Mouse (Mus musculus) CD4-positive helper T cell, adult 2 months (primary cell): ENCODE measurements around the gene Ugt1a1.
"Not testable (repeated sequence)": the region's sequence is repeated elsewhere in the genome, so short reads cannot be mapped to it uniquely, and the experiment has no call there.

Source experiments
- DNase-seq: peaks from one replicate; pipeline ENCODE4 v3.0.0-alpha.2; 2012; ENCODE audit warnings: low read depth, missing footprints, low spot score

Gene Ugt1a1

DNA sequence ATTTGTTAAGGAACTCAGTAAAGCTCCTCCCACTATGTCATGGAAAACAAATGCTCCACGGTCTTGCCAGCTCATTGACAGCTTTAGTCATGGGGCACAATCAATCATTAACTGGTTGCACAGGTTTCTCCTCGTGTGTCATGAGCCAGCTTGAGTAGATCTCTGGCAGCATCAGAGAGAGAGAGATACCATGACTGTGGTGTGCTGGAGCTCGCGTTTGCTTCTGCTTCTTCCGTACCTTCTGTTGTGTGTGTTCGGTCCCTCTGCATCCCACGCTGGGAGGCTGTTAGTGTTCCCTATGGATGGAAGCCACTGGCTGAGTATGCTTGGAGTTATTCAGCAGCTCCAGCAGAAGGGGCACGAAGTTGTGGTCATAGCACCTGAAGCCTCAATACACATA, at the start of gene Ugt1a1:
Gene Ugt1a1, plus strand, starts transcription at position 148 of the 400 bp plus-strand sequence.
- DNase-seq: peak; percentile 14

- no peak for DNase-seq
Observed at GRCm38 (mm10) chr1:88165711-88166110, 46.0 kb upstream of the Ugt1a1 start, which contains the start of gene Ugt1a5. TSS of gene Ugt1a5 (plus strand) at chr1:88166012.

GRCm38 (mm10) chr1:88172190-88172589, 39.6 kb upstream of the Ugt1a1 start:
- DNase-seq: not testable (repeated sequence)

DNA sequence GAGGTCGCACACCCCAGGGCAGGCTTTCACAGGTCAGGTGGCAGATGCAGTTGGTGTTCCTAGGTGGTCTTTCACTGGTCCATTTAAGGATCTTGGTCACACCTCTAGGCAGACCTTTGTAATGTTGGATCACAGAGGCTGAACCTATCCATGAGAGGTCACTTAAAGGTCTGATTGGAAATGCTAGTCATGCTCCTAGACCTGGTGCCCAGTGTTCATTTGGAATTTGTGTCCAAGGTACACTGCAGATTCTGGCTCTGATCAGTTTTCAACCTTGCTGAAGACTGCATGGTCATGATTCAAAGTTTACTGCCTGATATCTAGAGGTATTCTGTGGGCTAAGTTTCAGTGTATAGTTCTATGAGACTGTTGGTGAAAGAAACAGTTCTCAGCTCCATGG, 32.1 kb upstream of the Ugt1a1 start:
- DNase-seq: no peak

GRCm38 (mm10) chr1:88186325-88186935, 25.3 kb upstream of the Ugt1a1 start:
- no peak for DNase-seq

- no peak for DNase-seq
Observed at GRCm38 (mm10) chr1:88192136-88192535, 19.6 kb upstream of the Ugt1a1 start.

DNA sequence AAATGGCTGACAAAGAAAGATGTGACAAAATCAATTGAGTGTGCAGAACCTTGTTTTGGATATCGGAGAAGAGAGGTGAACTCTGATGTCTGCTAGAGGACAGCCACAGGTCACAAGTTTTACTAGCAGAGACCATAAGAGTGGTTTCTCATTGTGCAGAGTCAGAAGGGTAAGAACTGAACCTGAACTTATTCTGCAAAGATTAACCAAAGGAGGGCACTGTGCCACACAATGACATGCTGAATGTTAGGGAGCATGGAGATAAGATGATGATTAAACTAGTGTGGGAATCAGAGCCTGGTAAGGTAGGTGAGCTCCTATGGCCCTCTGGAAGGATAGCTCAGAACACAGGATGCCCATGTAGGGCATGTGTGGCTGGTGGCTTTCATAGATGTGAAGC, 16.1 kb upstream of the Ugt1a1 start:
- no peak for DNase-seq

DNA sequence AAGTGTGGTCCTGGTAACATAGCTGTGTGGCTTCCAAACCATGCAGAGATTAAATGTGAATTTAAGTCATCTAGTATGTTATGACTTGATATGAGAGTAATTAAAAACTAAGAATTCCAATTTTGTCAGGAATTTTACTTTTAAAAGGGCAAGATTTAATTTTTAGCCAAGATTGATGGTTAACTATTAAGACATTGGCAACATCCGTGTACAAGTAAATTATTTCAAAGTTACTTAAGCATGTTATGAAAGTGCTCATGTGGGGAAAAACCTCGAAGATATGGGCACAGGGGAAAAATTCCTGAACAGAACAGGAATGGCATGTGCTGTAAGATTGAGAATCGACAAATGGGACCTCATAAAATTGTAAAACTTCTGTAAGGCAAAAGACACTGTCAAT, 14.3 kb upstream of the Ugt1a1 start:
- DNase-seq: no peak

- DNase-seq: no peak
Observed at GRCm38 (mm10) chr1:88199996-88200395, 11.8 kb upstream of the Ugt1a1 start.

GRCm38 (mm10) chr1:88200456-88200855, 11.3 kb upstream of the Ugt1a1 start, which contains the start of gene Ugt1a2:
TSS of gene Ugt1a2 (plus strand) at chr1:88200601.
- no peak for DNase-seq

GRCm38 (mm10) chr1:88205294-88205922, 6.4 kb upstream of the Ugt1a1 start, which contains the start of gene Dnajb3:
TSS of gene Dnajb3 (minus strand) at chr1:88205782.
- DNase-seq: peak; percentile 67

DNA sequence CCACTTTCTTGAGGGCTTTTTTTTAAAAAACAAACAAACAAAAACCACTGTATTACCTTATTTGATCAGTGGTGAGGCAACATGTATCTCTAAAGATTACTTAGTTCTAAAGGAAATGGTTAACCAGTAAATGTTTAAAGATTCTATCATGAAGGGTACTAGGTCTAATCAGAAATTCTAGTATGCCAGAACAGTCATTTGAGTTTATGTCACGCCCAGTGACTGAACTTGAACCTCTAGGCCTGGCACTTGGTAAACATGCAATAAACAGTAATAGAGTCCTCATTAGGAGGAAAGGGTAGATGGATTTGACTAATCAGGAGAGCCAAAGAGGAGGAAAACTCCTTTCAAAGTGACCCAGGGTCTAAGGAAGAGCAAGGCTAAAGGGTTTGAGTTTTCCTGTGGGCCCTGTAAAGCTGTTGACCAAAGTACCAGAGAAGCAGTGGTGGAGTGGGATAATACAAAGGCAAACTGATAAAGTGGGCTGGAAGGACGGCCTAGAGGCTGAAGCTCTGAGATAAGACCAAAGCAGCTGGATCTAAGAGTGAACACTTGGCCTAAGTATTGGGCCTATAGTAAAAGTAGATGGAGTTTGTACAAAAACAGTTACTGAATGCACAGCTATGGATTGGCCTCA, 4.8 kb upstream of the Ugt1a1 start:
- no peak for DNase-seq

DNA sequence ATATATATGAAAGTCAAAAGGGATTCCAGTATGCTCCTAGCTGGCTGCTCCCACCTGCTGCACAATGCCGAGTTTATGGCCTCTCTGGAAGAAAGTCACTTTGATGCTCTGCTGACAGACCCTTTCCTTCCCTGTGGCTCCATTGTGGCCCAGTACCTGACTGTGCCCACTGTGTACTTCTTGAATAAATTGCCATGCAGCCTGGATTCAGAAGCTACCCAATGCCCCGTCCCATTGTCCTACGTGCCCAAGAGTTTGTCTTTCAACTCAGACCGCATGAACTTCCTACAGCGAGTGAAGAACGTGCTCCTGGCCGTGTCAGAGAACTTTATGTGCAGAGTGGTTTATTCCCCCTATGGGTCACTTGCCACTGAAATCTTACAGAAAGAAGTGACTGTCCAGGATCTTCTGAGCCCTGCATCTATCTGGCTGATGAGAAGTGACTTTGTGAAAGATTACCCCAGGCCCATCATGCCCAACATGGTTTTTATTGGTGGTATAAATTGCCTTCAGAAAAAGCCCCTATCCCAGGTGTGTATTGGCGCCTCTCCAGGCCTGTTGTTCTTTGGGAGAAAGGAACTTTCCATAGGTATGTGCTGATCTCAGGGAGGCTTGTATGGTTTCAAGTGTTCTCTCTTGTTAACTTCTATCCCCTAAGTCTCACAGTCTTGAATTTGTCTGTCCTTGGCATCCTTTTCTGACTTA, 734 bp downstream of the Ugt1a1 start:
- peak; percentile 12 for DNase-seq

- DNase-seq: peak; percentile 3
Observed at GRCm38 (mm10) chr1:88213061-88213460, 1.3 kb downstream of the Ugt1a1 start.

DNA sequence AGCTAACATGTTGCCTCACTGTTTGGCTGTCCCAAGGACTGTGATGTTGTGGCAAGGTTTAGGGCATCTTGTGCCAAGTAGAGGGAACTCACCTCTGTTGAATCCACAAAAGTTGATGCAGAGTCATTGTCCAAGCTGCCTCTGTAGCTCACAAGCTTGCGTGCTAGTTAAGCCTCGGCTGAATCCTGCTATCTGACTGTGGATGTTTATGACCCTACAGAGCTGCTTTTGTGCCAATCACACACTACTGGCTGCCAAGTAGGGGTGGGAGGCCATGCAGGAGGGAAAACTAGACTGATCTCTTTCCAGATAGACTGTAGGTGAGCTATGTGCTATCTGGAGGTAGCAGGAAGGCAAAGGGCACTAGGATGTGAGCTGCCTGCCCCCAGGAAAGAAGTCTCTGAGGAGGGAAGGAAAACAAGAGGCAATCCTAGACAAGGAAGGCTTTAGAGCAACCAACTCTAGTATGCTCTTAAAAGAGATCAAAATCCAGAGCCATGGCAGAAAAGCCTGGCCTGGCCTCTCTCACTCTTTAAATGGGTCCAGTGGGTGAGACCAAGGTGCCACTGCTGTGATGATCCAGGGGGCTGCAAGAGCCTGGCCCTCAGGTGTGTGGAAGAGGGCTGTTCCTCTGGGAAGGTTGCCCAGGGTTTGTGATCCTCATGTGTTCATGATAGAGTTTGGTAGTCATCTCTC, 2.2 kb downstream of the Ugt1a1 start:
- peak; percentile 18 for DNase-seq

DNA sequence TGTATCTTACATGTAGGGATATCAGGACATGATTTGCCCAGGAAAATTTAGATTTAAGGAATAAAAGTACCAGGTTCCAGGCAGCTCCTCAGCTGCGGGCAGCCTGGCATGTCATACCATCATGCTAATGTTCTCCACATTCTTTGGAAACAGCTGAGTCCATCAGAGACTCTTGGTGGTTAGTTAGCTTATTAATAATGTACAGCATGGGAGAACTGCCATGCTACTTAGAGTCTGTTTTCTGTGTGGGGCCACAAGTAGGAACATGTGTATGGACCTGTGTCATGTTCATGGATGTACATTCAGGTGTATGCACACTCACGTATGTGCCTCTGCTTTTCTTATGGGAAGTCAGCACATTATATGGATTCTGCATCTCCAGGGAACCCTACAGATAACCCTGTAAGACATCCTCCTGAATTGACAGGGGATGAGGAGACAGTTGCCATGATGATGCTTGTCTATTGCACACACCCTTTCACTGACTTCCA, 2.7 kb downstream of the Ugt1a1 start:
- DNase-seq: peak; percentile 12

DNA sequence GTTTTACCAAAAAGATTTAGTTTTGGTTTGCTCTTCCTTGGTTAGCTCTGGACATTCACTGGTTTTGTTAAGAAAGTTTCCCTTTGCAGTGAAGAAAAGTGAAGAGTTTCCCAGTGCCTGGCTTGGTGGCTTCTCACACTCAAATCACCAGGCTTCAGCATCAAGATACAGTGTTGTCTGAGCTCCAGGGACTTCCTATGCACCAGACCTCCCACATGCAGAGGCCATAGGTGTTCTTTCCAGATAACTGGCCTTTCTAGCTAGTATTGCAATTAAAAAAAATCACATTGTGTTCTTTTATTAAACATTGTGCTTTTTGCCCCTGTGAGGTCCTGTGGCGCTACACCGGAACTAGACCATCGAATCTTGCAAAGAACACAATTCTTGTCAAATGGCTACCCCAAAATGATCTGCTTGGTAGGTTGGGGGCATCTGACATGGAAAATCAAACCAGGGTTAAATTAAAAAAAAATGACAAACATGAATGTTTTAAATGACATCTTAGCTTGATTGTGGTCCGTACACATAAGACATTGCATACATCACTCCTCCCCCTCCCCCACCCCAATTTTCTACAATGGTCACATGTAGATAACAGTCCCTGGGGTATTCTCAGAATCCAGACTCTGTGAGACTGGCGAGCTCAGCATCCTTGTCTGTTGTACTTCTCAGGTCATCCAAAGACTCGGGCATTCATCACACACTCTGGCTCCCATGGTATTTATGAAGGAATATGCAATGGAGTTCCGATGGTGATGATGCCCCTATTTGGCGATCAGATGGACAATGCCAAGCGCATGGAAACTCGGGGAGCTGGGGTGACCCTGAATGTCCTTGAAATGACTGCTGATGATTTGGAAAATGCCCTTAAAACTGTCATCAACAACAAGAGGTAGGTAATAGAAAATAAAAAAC, 4.0 kb downstream of the Ugt1a1 start:
- peak; percentile 14 for DNase-seq

DNA sequence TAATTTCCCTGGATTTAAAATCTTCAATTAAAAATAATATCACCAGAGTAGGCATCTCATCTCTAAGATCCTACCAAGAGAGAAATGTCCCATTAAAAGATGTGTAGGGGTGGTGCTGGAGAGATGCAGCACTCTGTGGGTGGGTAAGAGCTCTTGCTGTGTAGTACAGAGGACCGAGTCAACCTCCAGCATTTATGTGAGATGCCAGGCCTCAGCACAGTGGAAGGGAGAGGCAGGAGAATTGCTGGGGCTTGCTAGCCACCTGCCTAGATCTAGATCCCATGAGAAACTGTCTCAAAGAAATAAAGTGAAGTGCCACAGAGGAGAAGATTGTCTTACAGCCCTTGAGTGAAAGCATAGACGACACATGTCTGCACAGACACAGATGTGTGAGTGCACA, 4.8 kb downstream of the Ugt1a1 start:
- peak; percentile 10 for DNase-seq

DNA sequence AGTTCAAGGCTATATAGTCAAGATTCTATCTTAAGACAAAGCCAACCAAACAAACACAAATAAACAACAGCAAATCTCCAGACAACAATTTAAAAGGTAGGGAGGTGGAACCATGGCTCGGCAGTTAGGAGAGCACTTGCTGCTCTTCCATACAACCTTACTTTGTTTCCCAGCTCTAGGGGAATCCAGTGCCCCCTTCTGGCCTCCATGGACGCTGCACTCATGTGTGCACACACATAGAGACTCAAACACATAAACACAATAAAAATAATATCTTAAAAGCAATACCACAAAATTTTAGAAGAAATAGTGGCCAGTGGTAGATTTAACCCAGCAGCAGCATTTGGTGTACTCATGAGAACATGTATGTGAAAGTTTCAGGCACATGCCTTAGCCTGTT, 5.4 kb downstream of the Ugt1a1 start:
- DNase-seq: peak; percentile 28

GRCm38 (mm10) chr1:88217576-88217975, 5.8 kb downstream of the Ugt1a1 start:
- peak; percentile 24 for DNase-seq
